Mouse (Mus musculus) yolk sac, embryonic 10.5 days (tissue): ENCODE results near the gene Gm21976.

ENCODE experiments used
- DNase-seq: peaks from one replicate; pipeline ENCODE4 v3.0.0-alpha.2; 2017; ENCODE audit warnings: low spot score

Gm21976 gene

GRCm38 (mm10) chr13:98298833-98299758, 19.4 kb downstream of the Gm21976 start:
- peak; percentile 74 for DNase-seq

DNA sequence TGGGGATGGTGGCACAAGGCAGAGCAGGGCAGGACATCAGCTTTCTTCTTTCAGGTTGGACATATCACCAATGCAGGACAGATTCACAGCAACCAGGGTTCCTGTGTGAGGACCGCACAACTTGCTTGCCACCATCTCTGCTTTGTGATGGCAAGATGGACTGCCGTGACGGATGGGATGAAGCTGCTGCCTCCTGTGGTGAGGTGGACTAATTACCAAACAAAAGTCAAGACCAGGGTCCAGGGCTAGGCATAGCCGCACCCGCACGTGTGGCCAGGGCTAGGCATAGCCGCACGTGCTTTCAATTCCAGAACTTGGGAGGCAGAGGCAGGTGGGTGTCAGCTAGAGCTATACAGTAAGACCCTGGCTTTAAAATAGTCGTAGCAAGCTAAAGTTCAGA, 25.6 kb downstream of the Gm21976 start:
- DNase-seq, result no peak

DNA sequence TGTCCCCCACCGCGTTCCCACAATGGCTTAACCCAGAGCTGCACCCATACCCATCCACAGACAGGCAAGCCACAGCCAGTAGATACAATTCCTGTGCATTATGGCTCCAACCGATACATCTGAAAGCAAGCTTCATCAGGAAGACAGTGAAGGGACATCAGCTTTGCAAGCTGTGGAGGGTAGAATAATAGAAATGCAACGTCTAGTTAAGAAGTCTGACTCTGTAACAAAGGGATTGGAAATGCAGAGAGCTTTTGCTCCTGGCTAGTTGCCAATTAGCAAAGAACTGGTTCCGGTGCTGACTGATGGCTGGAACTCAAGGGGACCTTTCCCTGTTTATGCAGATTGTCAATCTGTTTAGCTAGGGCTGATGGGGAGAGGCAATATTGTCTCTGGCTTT, 26.7 kb downstream of the Gm21976 start:
- DNase-seq, result no peak

DNA sequence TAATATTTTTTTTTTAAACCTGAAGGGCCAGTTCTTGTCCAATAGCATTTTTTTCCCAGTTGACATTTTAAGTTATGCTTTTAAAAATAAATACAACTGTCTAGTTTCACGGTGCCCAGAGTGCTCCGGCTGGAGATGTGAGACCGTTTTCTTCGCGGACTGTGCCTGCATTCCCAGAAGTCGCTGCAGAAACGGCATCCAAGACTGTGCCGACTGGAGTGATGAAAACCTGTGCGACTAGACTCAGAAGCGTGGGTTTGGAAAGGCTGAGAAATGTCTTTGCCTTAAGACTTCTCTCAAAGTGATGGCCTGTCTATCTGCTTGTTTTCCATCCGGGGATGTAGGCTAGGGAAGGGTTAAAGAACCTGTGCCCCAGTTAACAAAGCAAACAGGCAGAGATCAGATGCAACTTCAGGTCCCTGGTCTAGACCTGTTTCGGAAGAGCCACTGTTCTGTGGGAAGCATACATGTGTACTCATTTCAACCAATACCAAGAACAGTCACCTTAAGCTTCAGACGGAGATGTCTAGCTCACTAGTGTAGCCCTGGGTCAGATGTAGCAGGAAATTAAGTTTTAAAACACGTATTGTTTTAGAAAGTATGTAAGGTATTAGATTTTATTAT, 27.3 kb downstream of the Gm21976 start:
- no peak for DNase-seq

GRCm38 (mm10) chr13:98308004-98308403, 28.3 kb downstream of the Gm21976 start:
- DNase-seq, result no peak

DNA sequence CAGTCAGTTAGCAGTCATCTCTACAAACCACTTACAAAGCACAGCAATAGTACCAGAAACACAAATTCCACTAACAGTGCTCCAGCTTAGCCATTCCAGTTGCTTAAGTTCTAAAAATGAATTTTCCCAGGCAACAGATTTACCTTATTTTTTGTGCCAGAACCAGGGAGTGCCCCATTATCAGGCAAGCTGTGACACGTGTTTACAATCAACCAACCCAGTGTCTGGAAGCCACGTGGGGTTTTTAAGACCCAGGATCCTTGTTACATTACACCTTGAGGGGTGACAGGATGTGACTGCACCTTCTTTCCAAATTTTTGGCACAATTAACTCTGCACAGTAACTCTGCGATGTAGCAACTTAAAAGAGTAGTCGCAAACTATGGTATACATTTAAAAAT, 29.0 kb downstream of the Gm21976 start:
- DNase-seq, result no peak

- DNase-seq, result no peak
These were observed 31.9 kb downstream of the Gm21976 start for GRCm38 (mm10) chr13:98311597-98311996.

GRCm38 (mm10) chr13:98313631-98314030, 33.9 kb downstream of the Gm21976 start:
- no peak for DNase-seq

- DNase-seq, result no peak
These were observed 35.4 kb downstream of the Gm21976 start for GRCm38 (mm10) chr13:98315124-98315523.

DNA sequence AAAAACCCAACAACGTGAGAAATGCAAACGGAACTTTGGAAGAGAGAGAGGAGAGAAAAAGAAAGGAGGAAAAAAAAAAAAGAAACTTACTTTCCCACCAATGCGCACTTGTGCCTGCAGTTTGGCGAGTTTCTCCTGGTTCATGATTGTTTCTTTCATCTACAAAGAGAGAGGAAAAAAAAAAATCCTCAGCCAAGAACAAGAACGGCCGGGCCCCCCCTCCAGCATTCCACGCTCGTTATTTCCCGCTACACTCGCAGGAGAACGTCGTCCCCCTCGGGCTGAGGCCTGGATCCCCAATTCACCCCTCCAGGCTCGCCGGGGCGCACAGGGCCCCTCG, 36.4 kb downstream of the Gm21976 start:
- DNase-seq, result no peak

DNA sequence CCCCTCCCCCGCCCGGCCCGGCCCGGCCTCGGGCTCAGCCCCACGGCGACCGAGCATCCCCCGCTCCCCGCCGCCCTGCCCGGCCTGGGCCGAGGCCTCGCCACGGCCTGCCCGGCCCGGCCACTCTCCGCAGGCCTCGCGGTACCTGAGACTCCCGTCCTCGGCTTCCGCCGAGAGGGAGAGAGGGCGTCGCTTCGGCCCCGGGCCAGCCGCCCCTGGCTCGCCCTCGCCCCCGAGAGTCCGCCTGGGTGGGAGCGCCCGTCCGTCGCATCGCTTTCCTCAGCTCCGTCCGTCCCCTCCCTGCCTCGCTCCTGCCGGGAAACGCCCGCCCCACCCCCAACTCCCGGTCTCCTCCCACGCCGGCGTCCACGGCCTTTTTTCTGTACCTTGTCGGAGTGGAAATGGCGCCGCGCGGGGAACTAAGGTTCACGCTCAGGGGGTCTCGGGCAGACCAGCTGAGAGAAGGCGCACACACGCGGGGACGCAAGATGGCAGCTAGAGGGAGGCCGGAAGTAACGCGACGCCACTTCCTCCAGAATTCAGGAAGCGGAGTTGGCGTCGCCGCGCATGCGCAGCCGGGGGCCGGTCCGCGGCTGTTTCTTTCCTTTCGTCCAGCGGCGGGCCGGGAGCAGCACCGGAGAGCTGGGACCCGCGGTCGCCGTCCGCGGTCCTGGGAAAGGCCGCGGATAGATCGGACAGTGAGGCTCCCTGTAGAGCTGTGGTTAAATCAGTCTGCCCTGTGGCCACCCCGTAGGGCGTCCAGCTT, 37.0 kb downstream of the Gm21976 start, which contains the start of gene Btf3:
Btf3 (minus strand) TSS at position 527 of the 766 bp plus-strand sequence.
- peak; percentile 93 for DNase-seq

DNA sequence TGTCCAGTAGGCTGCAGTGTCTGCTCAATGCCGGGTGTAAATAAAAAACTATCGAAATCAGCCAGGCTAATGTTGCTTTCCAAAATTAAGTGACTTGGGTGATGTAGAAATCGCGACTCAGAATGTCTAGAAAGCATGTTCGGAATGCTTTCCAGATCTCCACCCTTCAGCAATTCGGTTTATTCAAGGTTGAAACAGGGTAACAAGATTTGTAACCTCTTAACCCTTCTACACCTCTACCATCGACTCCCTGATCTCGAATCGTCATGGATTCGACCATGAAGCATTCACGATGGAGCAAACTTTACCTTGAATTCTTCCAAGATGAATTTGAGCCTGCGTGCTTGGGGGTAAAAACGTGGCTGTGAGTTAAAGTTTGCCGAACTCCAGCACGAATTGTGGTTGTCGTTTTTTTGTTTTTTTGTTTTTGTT, 37.6 kb downstream of the Gm21976 start:
- no peak for DNase-seq

GRCm38 (mm10) chr13:98317911-98318310, 38.2 kb downstream of the Gm21976 start:
- no peak for DNase-seq

- DNase-seq, result no peak
These were observed 45.3 kb downstream of the Gm21976 start for GRCm38 (mm10) chr13:98325034-98325433.

DNA sequence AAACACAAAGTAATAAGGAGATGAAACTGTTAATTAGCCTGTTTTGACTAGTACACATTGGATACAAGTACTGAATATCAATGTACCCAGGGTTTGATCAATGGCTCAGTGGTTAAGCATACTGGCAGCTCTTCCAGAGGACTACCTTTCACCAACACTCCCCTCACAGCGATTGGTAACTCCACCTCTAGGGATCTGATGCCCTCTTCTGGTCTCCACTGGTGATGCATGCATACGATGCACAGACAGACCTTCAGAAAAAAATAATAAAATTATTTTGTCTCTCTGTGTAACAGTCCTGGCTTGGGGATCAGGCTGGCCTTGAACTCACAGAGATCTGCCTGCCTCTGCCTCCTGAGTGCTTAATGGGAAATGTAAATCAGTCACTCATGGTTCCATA, 52.4 kb downstream of the Gm21976 start:
- DNase-seq, result no peak

DNA sequence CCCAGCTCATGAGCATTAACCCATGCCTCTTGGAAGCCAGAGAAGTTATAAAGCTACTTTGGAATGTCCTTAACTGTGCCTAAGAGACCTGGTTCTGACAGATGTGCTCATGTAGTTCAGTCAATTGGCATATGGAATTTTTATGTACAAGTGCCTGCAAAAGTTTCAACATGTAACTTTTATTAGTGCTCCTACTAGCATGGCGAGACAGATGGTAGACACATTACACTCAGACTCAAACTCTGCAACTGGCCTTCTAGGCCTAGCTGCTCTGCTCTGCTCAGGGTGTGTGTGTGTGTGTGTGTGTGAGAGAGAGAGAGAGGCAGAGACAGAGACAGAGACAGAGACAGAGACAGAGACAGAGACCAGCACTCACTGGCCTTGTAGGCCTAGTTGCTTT, 56.5 kb downstream of the Gm21976 start:
- no peak for DNase-seq

DNA sequence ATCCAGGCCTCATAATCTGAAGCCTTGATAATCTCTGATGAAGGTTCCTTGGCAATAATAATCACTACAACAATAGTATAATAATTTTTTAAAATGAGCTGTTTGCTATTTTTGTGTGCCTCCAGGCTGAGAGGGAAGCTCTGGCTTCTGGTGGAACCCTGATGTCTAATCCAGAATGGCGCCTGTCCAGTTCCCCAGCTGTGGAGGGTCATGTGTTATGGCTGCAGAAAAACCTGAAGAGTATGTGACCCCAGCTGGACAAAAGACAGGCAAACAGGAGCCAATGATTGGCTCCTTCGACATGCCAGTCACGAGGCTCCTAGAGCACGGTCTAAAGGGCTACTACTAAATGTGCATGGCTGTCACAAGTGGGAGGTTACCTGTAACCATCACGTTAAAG, 60.8 kb downstream of the Gm21976 start:
- DNase-seq, result no peak

DNA sequence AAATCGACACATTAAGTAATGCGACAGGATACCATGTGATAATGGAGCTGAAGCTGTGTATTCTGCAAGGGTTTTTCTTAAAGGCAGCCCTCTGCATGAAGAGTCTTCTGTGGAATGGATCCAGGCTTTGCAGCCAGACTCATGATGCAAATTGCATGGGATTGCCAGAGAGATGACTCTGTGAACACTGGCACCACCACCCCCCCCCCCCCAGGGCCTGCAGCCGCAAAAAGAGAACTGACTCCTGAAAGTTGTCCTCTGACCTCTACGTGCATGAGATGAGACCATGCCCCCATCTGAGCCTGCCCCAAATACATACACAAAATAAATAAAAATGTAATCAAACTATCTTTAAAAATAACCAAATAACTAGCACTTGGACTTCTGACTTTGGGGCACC, 69.8 kb downstream of the Gm21976 start:
- DNase-seq, result no peak

GRCm38 (mm10) chr13:98351527-98351926, 71.8 kb downstream of the Gm21976 start:
- no peak for DNase-seq

- DNase-seq, result no peak
These were observed 72.8 kb downstream of the Gm21976 start for GRCm38 (mm10) chr13:98352381-98352975.

DNA sequence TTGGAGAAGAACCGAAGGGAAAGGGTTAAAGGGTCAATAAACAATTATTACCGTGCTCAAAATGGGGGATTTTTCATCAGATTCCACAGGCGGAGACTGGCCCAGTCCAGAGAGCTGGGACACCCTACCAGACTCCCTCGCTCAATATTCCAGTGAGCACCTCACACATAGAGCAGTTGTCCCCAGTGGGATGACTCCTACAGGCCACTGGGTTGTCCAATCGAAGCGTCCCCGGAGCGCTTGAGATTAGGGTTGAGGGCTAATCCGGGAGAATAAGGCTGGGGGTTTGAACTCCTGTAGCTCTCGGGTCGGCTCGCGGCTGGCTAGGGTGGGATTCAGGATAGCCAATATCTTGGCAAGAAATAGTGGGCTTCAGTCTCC, 74.0 kb downstream of the Gm21976 start:
- no peak for DNase-seq

DNA sequence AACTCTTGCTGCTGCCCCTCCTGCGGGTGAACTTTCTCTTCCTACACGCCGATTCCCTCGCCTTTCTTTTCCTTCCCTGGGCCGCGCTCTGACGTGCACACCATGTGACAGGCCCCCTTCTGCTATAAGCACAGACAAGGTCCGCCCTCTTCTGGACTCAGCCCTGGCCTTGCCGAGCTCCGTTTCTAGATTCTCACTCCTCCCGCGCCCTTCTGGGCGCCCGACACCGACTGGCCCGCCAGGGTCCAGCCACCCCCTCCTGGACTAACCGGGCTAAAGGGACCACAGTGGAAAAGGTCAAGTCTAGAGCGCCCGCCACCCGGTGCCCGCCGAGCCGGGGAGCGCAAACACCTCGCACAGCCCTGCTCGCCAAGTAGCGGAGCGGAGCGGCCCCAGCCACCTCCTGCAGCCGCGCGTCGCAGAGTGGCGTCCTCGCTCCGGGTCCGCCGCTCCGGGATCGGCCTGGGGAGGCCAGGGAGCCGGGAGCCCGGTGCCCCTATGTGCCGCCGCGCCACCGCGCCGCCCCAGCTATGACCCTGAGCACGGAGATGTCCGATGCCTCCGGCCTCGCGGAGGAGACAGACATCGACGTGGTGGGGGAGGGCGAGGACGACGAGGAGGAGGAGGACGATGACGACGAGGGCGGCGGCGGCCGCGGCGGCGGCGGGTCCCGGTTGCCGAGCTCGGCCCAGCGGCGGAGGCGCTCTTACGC, 74.6 kb downstream of the Gm21976 start, which contains the start of gene Foxd1:
Foxd1 (plus strand) TSS at position 153 of the 712 bp plus-strand sequence.
- peak; percentile 70 for DNase-seq
